Mouse (Mus musculus) CD4-positive, CD25-positive, alpha-beta regulatory T cell, adult 4 months (primary cell): ENCODE data around the gene 9930111J21Rik2. TPM values are rescaled to one million over a fixed set of nuclear protein-coding genes. Genes with fewer than 3 reads are reported as not detected.

ENCODE experiments used
- polyA plus RNA-seq, 2 experiments: library from polyadenylated mRNA; unstranded; fragments of 100-300 nt; shearing (Covaris generic); gene quantifications; one replicate each; pipeline ENCODE4 v1.2.1; 2017

9930111J21Rik2 gene
- polyA plus RNA-seq, 2 experiments from 2014 or later, result 148 to 213 TPM

Other genes starting within 250 kb of the 9930111J21Rik2 start
- gene Trim41, start 233.9 kb downstream of the 9930111J21Rik2 start, polyA plus RNA-seq, result 1 to 10 TPM; 2.0 to 3.7 TPM
- gene Trim7, start 225.1 kb downstream of the 9930111J21Rik2 start, polyA plus RNA-seq, result 1 to 10 TPM in 1 of 2 experiments, under 1 TPM in 1; 0.77 to 2.1 TPM
- gene Gm12184, start 224.6 kb downstream of the 9930111J21Rik2 start, polyA plus RNA-seq, result 1 to 10 TPM in 1 of 2 experiments, under 1 TPM in 1; 0.92 to 4.1 TPM
- 100 to 1,000 TPM; 189 to 229 TPM for gene Irgm1, start 179.6 kb downstream of the 9930111J21Rik2 start, polyA plus RNA-seq
- gene Gm5431, start 149.0 kb downstream of the 9930111J21Rik2 start, polyA plus RNA-seq, result 1 to 10 TPM in 1 of 2 experiments, under 1 TPM in 1; 0.39 to 1.1 TPM
- gene Psme2b, start 105.1 kb downstream of the 9930111J21Rik2 start, polyA plus RNA-seq, result 100 to 1,000 TPM; 248 to 283 TPM
- 1 to 10 TPM in 1 of 2 experiments, under 1 TPM in 1; 0.92 to 1.1 TPM for gene Olfr56, start 72.4 kb downstream of the 9930111J21Rik2 start, polyA plus RNA-seq
- gene 9930111J21Rik1, start 71.8 kb downstream of the 9930111J21Rik2 start, polyA plus RNA-seq, result 100 to 1,000 TPM; 159 to 268 TPM
- gene Gm12185, start 59.0 kb downstream of the 9930111J21Rik2 start, polyA plus RNA-seq, result 1 to 10 TPM; 7.0 to 8.0 TPM
- 100 to 1,000 TPM; 337 to 352 TPM for gene Tgtp1, start 57.1 kb downstream of the 9930111J21Rik2 start, polyA plus RNA-seq
- 100 to 1,000 TPM; 424 to 495 TPM for gene Tgtp2, start 13.0 kb upstream of the 9930111J21Rik2 start, polyA plus RNA-seq
- gene Ifi47, start 25.3 kb upstream of the 9930111J21Rik2 start, polyA plus RNA-seq, result 100 to 1,000 TPM; 473 to 495 TPM
- gene Olfr1396, start 63.6 kb upstream of the 9930111J21Rik2 start, polyA plus RNA-seq, result under 1 TPM; 0.35 to 0.47 TPM
- gene Olfr1395, start 91.0 kb upstream of the 9930111J21Rik2 start, polyA plus RNA-seq, result not detected
- not detected for gene Olfr1394, start 103.1 kb upstream of the 9930111J21Rik2 start, polyA plus RNA-seq
- gene Btnl9, start 135.9 kb upstream of the 9930111J21Rik2 start, polyA plus RNA-seq, result under 1 TPM in 1 of 2 experiments, not detected in 1; 0.35 TPM
- gene Zfp62, start 152.1 kb upstream of the 9930111J21Rik2 start, polyA plus RNA-seq, result 10 to 100 TPM; 60.2 to 62.0 TPM
- gene Mgat1, start 192.9 kb upstream of the 9930111J21Rik2 start, polyA plus RNA-seq, result 100 to 1,000 TPM in 1 of 2 experiments, 10 to 100 TPM in 1; 70.9 to 106 TPM
- gene Olfr1393, start 227.1 kb upstream of the 9930111J21Rik2 start, polyA plus RNA-seq, result under 1 TPM in 1 of 2 experiments, not detected in 1; 0.28 TPM
- not detected for gene Olfr1392, start 234.0 kb upstream of the 9930111J21Rik2 start, polyA plus RNA-seq